Mouse (Mus musculus): ENCODE measurements around the gene Scfd2.

Scfd2 gene

DNA sequence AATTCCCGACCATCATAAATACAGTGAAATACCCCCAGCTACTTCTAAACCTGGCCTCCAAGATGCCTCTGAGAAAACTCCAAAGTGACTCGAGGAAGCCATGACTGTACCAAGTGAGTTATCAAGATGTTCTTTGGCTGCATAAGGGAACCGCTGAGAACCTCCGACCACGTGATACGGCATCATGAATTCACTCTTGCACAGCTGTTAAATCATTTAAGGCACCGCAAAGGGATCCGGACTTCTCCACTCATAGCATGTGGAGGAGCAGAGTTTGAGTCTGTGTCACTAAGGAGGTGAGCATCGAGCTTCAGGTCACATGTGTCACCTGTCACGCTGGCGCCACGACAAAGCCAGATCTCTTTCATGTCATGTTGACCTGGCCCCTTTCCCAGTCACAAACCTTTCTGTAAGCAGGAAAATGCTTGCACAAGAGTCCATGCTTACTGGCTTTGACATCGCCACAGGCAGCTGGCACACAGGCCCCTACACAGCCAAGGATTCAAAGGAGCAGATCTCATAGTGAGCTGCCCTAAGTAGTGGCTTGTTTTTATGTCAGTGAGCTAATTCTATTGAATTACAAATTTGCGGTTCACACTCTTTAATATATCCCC lies 287.0 kb downstream of the Scfd2 start:
- DNase-seq (ENCODE audit: low spot score in 2 of 2): no peak

DNA sequence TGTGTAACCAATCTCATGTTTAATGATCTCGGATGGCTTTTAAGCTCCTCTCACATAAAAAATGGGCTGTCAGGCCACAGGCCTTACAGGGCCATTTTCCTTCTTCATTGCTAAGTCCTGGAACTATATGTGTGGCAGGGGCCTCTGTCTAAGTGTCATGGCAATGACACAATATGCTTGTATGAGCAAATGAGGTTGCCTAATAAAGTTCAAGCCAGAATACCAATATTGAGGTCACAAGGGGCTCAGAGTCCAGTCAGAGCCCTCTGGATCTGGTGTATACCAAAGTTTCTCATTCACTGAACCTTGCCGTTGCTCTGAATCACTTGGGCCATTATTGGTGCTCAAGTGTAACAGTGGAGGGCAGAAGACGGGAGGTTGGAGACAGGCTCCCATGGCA lies 288.9 kb downstream of the Scfd2 start:
- no peak for DNase-seq (ENCODE audit: low spot score in 2 of 2)

DNA sequence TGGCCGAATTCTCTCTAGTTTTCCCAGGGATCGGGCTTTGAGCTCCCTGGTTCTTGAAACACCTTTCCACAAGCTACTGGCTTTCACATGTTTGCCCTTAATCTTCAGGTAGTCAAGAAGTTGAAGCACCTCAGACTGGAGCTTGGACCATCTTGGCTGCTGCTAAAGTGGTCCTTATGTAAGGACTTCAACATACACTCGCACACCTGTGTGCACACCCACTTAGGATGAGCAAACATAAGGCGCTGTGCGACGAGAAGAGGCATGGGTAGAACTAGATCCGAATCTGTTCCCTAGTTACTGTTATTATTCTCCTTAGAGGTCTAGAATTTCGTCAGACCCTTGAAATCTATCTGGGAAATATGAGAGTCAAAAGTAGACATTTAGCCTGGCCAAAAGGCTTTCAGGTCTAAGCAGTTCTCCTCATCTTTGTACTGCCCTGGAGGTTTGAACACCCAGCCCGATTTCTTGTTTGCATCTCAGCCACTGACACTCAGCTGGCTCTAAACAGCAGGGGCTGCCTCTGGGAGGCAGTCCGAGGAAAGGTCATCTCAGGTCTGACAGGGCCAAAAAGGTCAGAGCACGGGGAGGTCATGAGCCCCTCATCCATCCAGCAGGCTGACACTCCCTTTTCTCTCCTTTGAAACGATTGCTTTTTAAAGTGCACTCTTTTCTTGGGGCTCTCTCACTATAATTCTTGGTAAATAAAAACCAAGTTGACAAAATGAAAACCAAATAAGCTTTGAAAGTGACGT lies 290.5 kb downstream of the Scfd2 start:
- no peak for DNase-seq (ENCODE audit: low spot score in 2 of 2)

DNA sequence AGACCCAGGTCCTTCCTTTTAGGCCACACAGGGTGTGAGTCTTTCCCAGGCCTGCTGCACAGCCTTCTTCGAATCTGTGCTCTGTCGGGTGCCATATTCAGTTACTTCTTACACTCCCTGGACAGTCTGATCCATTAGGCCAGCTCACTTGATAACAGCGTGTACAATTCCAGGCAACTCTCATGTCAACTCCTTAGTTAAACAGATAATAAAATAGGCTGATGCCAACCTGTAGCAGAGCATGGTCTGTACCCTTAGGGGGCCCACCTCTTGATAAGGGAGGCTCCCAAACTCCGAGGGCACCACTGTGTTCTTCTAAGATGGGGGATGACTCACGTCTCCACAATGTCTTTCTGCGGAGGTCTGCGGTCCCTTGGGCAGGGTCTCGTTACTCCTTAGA lies 291.3 kb downstream of the Scfd2 start:
- DNase-seq (ENCODE audit: low spot score in 2 of 2): no peak

DNA sequence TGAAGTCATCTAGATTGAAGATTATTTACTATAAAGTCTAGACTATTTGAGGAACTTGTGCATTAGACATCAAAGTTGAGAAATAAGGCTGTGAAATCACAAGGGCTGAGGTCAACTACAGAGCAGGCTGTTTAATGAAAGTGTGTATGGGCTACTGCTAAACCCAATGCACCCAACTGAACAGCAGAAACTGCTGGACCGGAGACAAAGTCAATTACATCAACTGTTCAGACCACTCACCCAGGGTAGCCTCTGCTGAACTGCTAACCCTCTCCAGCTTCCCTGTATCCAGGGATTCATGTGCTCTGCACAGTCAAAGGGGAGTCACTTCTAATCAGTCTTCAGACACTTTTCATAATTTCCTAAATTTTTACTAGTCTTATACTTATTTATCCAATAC lies 292.2 kb downstream of the Scfd2 start:
- no peak for DNase-seq (ENCODE audit: low spot score in 2 of 2)

DNA sequence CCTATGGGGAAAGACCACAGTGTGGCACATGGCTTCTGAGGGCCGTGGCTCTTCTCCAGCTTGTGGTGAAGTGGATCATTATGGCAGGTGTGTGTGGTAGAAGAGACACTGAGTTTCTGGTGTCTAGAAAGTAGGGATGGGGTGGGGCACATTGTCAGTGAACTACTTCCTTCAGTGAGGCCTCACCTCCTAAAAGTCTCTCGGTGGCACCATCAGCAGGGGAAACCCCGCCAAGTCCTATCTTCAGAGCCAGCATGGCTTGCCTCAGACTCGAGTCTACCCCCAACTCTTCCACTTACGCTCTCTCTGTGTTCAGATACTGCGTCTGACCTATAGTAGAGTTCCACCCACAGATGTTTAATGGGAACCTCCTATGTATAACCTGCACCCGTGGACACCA lies 297.8 kb downstream of the Scfd2 start:
- no peak for DNase-seq (ENCODE audit: low spot score in 2 of 2)

DNA sequence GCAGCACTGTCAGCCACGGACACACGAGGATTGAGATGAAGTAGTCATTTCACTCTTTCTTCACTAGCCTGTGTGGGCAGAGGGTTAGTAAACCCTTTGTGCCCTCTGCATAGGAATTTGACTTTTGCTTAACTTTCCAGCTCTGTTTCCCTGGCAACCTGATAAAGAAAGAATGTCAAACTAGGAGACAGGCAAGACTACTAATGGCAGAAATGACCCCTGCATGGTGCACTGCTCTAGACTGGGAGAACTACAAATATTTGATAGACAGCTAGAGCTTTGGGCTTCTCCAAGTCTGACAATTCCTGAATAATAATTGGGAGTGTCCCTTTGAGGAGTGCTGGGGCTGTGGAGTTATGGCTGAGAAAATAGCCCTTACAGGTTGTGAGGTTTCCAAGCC lies 301.0 kb downstream of the Scfd2 start:
- DNase-seq (ENCODE audit: low spot score in 2 of 2): no peak

DNA sequence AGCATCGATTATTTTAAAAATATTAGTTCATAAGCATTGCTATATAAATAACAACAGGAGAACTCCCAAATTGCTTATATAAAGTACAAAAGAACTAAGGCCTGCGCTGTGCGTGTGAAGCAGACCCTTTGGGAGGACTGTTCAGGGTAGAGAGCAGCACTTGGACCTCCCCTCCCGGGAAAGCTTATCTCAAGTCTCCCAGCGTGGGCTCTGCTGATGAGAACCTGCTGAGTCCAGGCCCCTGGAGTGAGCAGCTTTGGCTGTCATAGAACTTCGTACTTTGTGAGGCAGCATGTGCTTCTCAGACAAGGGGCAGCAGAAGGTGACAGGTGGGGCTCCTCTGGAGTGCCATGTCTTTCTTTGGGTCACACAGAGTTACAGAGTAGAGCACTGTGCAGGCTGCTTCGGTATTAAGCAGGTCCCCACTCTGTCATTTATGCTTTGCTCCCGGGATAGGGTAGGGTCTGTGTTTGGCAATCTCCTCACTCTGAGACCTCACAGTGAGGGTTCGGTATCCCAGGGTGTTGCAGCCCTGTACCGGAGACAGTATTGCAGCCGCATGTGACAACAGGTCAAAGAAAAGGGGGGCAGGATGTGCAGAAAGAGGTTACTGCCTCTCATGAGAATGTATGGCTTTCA lies 301.7 kb downstream of the Scfd2 start:
- no peak for DNase-seq (ENCODE audit: low spot score in 2 of 2)

DNA sequence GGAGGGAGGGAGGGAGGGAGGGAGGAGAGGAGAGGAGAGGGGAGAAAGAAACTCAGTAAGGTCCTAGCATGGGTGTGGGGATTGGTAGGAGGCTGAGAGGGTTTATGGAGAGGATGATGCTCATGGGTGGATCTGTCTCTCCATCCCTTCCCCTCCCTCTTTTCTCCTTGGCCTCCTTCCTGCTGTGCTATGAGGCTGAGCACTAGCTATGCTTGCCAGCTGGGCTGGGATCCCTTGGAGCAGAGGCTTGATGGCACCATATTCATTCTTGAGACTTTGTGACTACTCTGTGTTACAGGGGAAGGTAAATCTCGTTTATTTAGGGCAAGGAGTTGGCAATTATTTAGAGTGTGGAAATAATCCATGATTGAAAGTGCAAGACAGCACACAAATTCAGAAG lies 302.6 kb downstream of the Scfd2 start:
- no peak for DNase-seq (ENCODE audit: low spot score in 2 of 2)

DNA sequence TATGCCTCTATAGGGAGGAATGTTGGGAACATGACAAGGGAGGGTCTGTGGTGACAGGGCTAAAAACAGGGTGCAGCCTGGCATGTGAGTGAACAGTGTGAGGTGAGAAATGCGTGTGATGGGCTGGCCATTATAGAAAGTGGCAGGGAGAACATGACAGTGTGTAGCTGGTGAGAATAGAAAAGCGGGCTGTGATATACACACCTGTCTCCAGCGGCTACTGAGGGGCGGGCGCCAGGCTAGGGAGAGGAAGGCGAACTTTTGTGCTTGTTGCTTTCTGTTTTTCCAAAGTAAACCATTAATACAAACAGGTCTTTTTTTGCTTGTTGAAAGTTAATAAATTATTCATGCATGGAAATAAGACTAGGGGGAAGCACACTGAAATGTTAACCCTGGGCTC lies 304.2 kb downstream of the Scfd2 start:
- DNase-seq (ENCODE audit: low spot score in 2 of 2): no peak

DNA sequence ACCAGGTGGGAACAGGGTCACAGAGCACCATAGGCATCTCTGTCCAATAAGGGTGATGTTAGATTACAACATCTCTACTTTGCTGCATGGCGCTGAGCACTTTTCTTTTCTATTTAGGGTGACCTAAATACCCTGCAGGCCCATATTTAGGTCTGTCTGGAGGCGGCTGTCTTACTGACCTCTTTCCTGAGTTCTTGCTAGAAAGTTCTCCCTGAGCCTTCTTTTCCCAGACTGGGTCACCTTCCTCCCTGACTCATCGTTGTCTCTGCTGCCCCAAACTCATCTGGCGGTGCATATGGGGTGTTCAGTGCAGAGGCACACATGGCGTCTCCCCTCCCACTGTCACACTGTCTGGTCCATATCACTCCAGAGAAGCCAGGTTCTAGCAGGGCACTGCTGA lies 305.4 kb downstream of the Scfd2 start:
- DNase-seq (ENCODE audit: low spot score in 2 of 2): no peak

DNA sequence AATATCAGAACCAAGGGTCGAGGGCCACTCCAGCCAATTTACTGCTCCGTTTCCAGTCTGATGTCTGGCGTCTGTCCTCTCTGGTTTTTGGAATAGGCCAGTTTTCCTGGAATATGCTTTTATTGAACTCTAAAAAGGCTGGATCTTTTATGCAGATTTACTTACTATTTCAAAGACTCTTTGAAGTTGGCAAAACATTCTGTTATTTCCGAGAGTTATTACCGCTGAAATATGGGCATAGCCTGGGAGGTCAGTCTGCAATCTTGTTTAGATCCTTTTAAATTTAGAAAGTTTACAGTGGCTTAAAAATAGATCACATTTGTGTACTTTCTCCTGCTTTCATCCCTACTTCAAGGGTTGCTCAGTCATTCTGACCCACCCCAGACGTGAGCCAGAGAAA lies 307.1 kb downstream of the Scfd2 start:
- no peak for DNase-seq (ENCODE audit: low spot score in 2 of 2)

DNA sequence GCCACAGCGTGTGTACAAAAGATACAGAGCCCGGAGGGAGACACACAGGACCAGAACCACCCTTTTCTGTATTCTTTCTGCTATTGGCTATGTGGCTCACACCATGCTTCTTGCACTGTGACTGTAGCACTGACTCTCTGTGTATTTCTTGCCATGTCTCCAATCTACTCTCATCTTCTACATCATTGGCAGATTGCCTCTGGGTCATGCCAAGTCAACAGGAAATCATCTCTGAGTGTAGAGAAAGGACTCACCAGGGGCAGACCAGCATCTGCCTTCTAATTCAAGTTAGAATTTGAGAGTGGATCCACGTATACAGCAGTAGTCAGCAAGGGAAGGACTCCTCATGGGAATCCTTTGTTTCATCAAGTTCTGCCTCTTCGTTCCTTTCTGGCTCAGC lies 308.9 kb downstream of the Scfd2 start:
- no peak for DNase-seq (ENCODE audit: low spot score in 2 of 2)

DNA sequence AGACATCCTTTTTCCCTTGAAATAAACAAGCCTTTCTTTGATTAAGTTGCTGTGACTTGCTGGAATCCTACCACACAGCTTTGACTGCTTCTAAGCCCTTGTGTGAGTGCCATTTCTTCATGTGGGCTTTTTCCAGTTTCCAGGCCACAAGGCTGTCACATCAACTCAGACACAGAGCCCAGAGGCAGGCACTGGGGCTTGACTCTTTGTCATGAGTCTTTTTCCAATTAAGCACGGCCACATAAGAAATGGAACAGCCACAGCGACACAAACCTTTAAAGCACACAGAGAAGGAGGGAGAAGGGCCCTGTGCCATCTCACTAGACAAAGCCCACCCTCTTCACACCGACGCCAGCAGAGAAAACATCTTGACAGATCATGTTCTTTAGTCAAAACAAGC lies 313.0 kb downstream of the Scfd2 start:
- DNase-seq (ENCODE audit: low spot score in 2 of 2): no peak

DNA sequence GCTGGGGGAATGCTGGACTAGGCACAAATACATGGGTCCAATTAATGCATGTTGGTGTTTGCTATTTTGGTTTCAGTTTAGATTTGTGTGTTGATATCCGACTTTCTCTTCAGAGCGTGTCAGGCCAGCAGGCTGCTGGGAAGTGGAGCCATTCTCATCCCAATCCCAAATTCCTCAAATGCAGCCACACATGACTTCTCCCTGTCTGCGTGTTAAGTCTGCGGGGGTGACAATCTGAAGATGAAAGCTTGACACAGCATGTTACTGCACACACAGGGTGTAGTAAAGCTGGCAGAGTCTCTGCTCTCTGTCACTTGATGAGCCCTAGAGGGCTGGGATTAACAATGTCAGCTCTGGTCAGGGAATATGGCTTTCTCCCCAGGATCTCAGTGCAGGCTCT lies 316.4 kb downstream of the Scfd2 start:
- DNase-seq (ENCODE audit: low spot score in 2 of 2): no peak

DNA sequence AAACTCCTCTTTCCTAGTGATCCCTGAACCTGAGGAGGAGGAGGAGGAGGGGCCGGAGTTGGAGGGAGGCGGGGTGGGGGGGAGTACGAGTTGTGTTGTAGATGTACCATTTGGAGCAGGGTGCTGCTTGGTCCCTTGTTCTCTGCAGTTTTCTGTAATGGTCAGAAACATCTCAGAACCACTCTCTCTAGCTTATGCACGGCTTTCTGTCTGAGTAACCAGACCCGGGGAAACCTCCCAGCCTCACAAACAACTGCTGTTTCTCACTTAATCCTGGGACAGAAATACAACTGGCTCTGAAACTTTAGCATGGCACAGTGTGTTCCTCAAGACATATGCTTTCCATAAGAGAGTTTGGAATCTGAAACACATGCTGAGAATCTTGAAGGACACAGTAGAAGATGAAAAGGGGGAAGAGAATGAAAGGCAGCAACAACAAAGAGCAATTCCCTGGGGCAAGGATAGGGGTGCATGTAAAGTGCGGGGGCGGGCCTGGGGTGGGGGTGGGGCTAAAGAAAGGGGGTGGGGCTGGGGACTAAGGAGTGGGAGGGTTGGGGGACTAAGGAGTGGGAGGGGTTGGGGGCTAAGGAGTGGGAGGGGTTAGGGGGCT lies 317.0 kb downstream of the Scfd2 start:
- DNase-seq (ENCODE audit: low spot score in 2 of 2): no peak

DNA sequence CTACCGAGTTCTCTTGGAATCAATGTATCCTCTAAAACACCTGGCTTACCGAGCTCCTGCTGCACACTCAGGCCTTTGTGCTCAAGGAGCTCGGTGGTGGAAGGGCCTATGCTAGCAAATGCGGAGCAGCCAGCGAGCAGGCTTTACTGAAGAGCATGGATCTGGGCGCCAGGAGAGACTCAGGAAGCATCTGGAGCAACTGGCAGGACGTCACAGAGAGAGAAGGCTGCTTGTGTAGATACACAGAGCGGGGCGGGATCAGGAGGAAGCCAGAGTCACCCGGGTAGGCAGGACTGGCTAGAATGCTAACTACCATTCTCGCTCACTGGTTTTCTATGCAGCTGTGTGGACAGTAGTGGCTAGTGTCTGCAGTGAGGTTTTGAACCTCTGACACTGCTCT lies 320.2 kb downstream of the Scfd2 start:
- no peak for DNase-seq (ENCODE audit: low spot score in 2 of 2)

DNA sequence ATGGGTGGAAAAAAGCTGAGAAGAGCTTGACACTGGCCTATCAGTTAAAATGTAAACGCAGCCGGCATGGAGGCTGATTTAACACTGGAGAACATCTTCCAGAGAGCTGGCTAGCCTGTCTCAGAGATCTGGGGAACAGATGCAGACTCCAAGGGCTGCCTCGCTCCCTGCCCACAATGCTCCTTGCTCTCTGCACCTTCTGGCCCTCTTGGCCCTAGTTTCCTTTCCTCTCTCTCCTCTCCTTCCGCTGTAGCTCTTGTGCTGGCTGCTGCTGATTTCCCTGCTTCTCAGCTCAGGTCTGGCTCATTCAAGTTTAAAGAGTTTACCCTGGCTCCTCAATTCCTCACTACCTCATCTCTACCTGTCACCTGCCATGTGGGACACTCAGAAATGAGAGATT lies 321.9 kb downstream of the Scfd2 start:
- no peak for DNase-seq (ENCODE audit: low spot score in 2 of 2)

DNA sequence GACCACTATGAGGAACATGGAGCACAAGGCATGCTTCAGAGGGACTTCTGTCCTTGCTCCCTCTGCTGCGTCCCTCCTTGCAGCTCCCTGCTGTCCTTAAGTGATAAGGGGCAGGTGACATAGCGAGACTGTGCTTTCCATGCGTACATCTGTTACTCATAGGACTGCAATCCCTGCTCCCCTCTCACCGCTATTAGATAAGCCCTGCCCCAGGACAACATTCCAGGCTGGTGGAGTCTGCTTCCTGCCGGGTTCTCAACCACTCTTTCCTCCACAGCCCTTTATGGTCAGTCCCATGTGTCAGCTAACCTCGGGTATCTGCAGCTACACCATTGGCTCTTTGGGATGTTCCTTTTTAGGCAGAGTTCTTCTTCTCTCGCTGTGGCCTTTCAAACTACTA lies 323.1 kb downstream of the Scfd2 start:
- no peak for DNase-seq (ENCODE audit: low spot score in 2 of 2)

DNA sequence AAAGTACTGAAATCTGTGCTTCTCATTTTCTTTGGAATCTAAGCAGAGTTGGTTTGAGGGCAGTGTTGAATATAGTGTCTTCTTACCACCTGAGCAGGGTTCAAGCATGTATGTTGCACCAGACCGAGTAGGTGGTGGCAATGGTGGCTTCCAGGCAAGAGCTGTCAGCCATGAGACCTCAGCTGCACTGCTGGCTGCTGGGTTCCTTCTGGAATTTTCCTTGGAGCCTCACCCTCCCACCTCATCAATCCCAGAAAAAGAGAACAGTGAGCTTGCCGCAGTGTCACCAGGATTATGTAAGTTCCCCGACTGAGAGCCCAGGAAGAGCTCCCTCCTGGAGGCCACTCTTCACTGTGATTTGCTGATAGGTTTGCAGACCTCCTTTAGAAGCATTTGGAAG lies 324.4 kb downstream of the Scfd2 start:
- DNase-seq (ENCODE audit: low spot score in 2 of 2): peak; percentile 71 to 79

DNA sequence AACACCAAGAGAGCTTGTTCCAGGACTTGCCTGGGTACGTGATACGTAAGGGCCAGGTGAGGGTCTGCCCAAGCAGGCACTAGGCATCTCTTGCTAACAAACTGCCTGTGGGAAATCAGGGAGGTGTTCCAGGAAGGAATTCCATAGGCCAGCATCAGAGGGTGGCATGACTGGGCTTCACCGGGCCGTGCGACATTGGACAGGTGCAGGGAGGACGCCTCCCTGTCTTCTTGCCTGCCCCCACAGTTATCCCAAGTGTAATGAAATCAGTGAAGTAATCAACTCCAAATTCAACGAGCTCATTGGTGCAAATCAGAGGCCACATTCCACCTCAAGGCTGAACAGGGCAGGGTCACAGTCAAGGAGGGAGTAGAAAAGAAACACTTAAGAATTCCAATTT lies 324.9 kb downstream of the Scfd2 start:
- no peak for DNase-seq (ENCODE audit: low spot score in 2 of 2)

DNA sequence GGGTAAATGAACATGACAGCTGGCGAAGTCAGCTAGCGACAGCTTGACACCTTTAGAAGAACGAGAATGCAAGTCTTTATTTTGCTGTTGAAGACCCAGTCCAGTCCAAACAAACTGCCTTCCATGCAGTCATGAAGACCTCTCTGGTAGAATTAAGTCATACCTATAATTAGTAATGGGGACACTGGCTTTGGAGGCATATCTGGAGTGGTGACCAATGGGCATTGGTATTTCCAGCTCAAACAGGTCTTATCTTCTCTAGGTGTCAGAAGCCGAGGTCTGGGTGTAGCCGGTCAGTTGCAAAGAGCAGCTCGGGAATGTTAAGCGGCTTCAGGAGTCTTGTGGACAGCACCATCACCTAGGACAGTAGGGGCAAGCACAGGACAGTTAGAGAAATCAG lies 325.5 kb downstream of the Scfd2 start:
- no peak for DNase-seq (ENCODE audit: low spot score in 2 of 2)

DNA sequence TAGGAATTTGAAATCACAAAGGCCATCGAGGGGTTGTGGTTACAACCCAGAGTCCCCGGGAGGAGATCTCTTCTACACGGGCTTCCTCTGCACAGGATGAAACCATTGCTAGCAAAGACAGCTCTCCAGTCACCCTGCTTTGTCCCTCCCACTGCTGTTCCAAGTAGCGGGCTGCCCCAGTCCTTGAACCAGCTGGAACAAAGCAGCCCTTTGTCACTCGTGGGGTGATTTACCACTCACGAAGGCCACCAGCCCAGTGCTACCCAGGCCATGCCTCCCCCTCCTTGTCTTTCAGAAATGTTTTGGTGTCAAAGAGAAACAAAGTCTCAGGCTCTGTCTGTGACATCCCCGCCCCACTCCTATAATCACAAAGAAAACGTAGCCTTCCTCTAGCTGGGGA lies 326.1 kb downstream of the Scfd2 start:
- DNase-seq (ENCODE audit: low spot score in 2 of 2): no peak

All from left cerebral cortex, adult 9 months (tissue).